Mouse (Mus musculus) kidney, adult 2 months (tissue): ENCODE data around the gene Cep135.

ENCODE experiments used
- CTCF ChIP-seq: fragments of 200-500 bp; conservative IDR thresholded peaks from 2 replicates; pipeline ENCODE4 v1.5.1; 2011; ENCODE audit warnings: low read depth, mild to moderate bottlenecking, control low read depth, low read length, moderate library complexity, mixed read lengths; ENCODE audit not compliant: insufficient read depth, insufficient read length
- POLR2A ChIP-seq: fragments of 200-500 bp; IDR thresholded peaks from one replicate; pipeline ENCODE4 v1.6.1; 2011; ENCODE audit warnings: low read depth, low read length, control low read depth

DNA sequence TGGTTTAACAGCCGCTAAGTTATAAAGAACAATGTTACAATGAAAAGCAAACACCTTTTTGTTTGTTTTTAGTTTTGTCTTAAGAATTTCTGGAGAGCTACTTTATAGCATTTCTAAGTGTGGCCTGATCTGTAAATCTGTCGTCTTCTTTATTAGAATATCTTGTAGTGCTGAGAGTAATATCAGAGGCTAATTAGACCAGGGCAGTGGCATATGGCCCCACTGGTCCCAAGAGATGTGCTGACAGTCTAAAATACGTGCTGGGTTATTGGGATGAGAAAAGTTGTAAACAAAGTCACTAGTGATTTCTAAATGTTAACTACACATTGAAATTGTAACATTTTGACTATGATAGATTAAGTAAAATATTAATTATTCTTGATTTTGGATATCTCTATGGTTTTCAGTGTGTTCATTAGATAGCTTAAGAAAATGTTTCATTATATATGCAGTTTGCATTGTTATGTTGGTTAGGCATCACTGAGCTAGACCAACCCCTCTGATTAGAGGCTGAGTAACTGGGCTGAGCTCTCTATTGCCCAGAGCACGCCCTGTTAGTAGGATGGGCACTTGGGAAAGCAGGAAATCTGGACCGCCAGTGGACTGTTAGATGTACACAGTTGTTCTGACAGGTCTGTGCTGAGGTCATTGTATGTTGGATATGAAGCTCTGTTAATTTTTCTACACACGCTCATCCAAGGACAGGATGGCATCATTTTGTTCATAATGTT, 77.7 kb downstream of the Cep135 start:
- TF ChIP-seq POLR2A (no peak), CTCF (no peak)
